Mouse (Mus musculus): Measurements from ENCODE around the gene Dedd2. TPM values are rescaled to one million over a fixed set of nuclear protein-coding genes. Genes with fewer than 3 reads are reported as not detected.
A peak's percentile ranks its signal among the peaks of the same experiment; 100 is the strongest.

Gene Dedd2
- polyA plus RNA-seq, 3 experiments from 2014 or later, result 24.6 to 26.2 (median 25.0) TPM

DNA sequence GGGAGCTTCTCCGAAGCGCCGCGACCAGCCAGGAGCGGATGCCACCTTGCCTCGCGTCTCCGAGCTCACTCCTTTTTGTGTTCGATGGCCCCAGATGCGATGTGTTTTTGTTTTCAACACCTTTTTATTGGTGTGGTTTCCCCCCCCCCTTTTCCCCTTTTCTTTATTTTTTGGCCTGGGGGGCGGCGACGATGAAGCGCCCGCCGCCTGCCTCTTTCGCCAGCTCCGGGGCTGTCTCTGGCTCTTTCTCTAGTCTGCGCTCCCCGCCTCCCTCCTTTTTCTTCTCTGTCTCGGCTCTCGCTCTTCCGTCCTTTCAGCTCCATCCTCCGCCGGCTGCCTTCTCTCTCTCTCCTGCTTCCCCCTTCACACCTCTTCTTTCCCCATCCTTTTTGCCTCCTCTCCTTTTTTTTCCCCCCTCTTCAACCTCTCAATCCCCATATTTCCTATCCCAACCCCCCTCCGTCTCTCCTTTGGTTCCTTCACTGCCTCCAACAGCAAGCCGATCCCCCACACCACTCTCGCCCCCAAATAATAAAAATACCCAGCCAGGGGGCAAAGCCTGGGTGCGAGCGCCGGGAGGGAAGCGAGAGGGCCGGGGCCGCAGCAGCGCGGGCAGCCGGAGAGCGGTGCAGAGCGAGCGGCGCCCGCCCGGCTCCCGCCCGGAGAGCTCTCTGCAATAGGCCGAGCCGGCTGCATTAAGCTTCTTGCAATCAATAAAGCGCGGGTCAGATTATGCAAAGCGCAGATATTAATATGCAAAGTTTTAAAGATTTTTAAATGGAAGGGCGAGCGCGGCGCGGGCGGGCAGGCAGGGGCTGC is 41.4 kb downstream of the Dedd2 start:
- ATAC-seq, result no peak

DNA sequence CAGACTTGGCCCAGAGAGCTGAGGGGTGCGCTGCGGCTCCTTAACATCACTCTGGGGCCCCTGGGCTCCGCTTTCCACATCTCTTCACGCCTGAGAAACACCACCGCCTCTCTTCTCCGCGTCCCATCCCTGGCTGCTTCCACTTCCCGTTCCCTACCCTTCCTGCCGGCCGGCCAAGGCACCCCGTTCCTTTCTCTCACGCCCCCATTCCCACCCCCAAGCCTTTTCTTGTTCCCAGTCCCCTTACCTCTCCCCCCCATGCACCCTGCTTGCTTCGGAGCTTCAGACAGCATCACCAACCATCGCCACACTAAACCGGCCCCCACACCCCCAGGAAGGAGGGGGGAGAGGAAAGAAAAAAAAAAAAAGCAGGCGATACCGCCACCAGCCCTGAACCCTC is 42.1 kb downstream of the Dedd2 start:
- ATAC-seq, result no peak

DNA sequence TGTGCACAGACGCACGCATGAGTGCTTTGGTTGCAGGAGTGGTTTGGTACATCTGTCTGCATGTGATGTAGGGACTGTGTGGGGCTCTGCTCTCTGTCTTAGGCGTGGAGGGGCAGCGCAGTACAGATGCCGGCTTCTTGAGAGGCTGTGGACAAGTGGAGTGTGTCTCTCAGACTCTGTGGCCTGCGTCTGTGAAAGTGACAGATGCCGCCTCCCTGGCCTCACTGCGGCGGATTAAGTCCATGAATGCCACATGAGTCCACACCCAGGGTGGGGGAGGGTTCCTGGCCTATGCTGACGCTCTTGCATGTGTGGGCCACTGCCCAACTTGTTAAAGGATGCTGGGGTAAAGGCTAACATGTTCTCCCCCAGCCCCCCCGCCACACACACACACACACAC is 46.1 kb downstream of the Dedd2 start:
- ATAC-seq, result no peak

DNA sequence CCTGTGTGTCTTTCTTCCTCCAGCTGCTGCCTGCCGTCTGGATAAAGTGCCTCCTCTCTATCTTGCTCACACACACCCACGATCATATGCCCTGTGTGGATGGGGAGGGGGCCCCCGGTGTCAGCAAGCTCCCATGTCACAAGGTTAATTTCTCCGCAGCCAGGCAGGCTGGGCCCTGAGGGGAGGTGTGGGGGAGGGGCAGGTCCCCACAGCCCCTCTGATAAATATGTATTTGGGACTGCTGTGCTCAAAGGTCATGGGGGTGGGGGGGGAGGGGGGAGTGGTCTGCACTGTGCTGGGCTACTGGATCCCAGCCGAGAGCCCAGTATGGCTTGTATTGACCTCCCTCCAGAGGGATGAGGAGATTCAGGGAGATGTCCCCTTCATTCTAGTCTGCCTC is 47.7 kb downstream of the Dedd2 start:
- ATAC-seq, result no peak

DNA sequence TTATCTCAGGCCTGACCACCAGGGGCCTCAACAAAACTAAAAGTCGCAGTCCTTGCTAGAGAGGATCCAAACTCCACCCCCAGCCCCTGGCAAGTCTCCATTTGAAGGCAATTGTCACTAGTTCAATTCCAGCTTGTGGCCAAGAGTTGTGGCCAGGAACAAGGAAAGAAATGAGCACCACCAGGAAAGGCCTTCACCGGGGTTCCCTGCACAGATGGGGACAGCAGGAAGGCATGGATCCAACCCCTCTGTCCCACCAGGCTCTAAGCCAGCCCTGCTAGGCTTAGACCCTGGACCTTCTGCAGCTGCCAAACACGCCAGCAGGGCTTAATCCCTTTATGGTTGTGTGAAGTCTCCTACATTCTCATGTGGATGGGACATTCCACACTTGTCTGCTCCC is 49.8 kb downstream of the Dedd2 start:
- ATAC-seq, result no peak

- ATAC-seq, result no peak
Measured at GRCm38 (mm10) chr7:25166106-25166505, 54.3 kb downstream of the Dedd2 start.

DNA sequence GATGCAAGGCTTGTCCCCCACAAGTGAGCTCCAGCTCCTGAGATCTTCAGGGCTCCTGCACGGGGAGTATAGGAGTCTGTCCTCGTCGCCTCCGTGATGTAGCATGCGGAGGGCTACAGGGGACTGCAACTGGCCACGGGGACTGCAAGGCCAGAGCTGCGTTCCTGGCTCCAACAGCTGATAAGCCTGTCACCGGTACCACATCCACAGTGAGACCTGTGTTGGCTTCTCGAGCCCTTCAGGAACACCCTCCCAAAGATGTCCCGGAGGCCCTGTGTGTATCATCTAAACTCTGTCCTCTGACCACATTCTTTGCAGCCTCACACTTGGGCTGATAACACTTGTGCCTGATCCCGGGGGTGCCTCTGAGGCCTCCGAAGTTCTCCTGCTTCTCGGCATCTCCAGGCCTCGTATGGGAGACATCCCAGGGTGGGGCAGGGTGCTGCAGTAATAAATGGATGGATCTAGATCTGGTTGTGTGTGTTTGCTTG is 64.2 kb downstream of the Dedd2 start:
- no peak for ATAC-seq

DNA sequence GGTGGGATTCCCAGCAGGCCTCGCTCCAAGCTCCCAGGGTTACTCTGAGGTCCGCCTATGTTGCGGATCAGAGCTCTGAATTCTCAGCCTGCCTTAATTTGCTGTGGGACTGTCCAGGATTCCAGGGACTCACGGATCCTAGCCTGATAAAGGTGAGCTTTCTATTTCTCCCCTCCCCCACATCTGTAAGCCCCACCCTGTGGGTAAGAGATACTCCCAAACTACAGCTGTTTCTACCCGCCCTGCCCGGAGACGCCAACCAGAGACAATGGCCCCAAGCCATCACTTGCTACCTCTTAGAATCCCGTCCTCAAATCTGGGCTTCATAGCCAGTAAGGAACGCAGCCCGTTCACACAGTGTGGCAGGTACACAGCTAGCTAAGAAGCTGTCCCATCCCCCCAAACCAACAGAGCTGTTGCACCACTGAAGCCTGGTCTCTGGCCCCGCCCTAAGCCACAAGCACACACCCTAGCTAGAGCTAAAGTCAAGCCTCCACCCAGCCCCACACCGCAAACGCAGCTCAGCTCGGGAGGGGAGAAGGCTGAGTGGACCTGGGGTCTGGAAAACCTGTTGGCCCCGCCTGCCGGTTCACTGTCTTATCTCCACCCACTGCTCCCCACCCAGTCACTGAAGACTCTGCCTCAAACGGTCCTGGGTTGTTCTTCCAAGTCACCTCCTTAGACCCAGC is 64.8 kb downstream of the Dedd2 start:
- ATAC-seq, result peak; percentile 95

DNA sequence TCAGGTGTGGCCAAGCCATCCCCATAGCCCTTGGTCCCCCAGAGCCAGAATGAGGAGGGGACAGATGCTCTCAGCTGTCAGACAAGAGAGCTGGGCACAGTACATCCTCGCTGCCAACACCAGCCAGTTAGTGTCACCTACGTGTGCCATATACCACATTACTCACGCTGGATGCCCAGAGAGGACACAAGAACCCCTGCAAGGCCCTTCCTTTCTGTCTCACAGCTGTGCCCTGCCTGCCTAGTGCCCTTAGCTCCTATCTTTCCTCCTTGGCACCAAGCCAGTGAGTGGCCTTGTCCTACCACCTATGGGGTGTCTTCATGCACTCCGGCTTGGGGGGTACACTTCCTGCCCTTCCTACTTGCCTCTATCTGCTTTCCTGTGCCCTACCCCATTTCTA is 65.8 kb downstream of the Dedd2 start:
- no peak for ATAC-seq

DNA sequence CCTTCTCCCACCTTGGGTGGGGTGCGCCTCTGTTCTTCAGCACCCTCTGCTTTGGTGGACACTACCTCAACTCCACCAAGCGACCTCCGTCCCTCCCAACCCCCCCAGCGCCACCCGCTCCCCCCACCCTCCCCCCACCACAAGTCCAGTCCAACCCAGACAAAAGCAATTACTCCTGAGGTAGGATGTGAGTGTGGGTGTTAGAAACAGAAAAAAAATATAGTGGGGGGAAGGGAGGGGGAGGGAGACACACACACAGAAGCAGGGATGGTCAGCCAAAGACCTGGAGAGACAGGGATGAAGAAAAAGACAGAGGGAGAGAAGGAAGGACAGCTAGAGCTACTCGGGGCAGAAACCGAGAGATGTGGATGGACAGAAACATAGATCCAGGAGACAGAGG is 66.6 kb downstream of the Dedd2 start:
- no peak for ATAC-seq

GRCm38 (mm10) chr7:25151916-25152556 is 68.4 kb downstream of the Dedd2 start:
- no peak for ATAC-seq

DNA sequence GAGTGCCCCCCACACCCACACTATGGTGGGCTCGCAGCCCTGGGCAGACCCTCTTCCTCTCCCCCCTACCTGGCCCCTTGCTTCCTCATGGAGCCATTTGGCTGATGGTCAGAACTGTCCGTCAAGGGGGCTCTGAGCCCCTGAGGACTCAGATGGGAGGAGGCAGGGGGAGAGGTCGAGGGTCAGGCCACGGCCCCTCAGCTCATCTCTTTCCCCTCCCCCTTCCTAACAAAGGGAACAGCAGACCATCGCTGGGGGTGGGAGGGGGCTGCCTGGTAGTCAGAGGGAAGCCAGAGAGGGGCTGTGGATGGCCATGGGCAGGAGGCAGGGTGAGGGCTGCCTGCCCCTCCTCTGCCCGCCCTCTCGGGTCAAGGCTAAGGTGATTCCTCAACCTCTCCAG is 69.4 kb downstream of the Dedd2 start:
- ATAC-seq, result no peak

- no peak for ATAC-seq
Measured at GRCm38 (mm10) chr7:25150151-25150663, 70.2 kb downstream of the Dedd2 start.

Other genes with a start within 250 kb of the Dedd2 start
- gene Rabac1, start 247.9 kb downstream of the Dedd2 start, polyA plus RNA-seq (2017; shearing (Covaris generic)), result 100 to 1,000 TPM; 119 to 244 (median 236) TPM
- gene Atp1a3, start 214.7 kb downstream of the Dedd2 start, polyA plus RNA-seq (2017; shearing (Covaris generic)), result 1 to 10 TPM in 2 of 3 experiments, under 1 TPM in 1; 0.62 to 3.6 (median 3.4) TPM
- 1 to 10 TPM; 3.1 to 4.9 (median 3.2) TPM for gene Grik5, start 148.3 kb downstream of the Dedd2 start, polyA plus RNA-seq (2017; shearing (Covaris generic))
- gene Zfp574, start 148.0 kb downstream of the Dedd2 start, polyA plus RNA-seq (2017; shearing (Covaris generic)), result 10 to 100 TPM in 2 of 3 experiments, 1 to 10 TPM in 1; 8.9 to 11.3 (median 11.3) TPM
- 10 to 100 TPM; 18.1 to 32.0 (median 30.0) TPM for gene Pou2f2, start 40.9 kb downstream of the Dedd2 start, polyA plus RNA-seq (2017; shearing (Covaris generic))
- 1 to 10 TPM; 2.2 to 4.0 (median 2.5) TPM for gene Zfp526, start 810 bp upstream of the Dedd2 start, polyA plus RNA-seq (2017; shearing (Covaris generic))
- 10 to 100 TPM in 1 of 3 experiments, 1 to 10 TPM in 2; 8.5 to 13.3 (median 8.9) TPM for gene Gsk3a, start 17.2 kb upstream of the Dedd2 start, polyA plus RNA-seq (2017; shearing (Covaris generic))
- gene Erf, start 30.1 kb upstream of the Dedd2 start, polyA plus RNA-seq (2017; shearing (Covaris generic)), result under 1 TPM; 0.34 to 0.70 (median 0.38) TPM
- 10 to 100 TPM; 17.9 to 35.2 (median 21.6) TPM for gene Cic, start 47.1 kb upstream of the Dedd2 start, polyA plus RNA-seq (2017; shearing (Covaris generic))
- gene Pafah1b3, start 77.4 kb upstream of the Dedd2 start, polyA plus RNA-seq (2017; shearing (Covaris generic)), result 10 to 100 TPM; 17.5 to 37.2 (median 31.3) TPM
- gene Prr19, start 80.8 kb upstream of the Dedd2 start, polyA plus RNA-seq (2017; shearing (Covaris generic)), result not detected
- gene Tmem145, start 85.5 kb upstream of the Dedd2 start, polyA plus RNA-seq (2017; shearing (Covaris generic)), result not detected
- under 1 TPM in 2 of 3 experiments, not detected in 1; 0.13 to 0.31 TPM for gene Megf8, start 96.5 kb upstream of the Dedd2 start, polyA plus RNA-seq (2017; shearing (Covaris generic))
- not detected for gene Cnfn, start 149.1 kb upstream of the Dedd2 start, polyA plus RNA-seq (2017; shearing (Covaris generic))
- gene Lipe, start 178.1 kb upstream of the Dedd2 start, polyA plus RNA-seq (2017; shearing (Covaris generic)), result 10 to 100 TPM in 2 of 3 experiments, 1 to 10 TPM in 1; 9.0 to 11.0 (median 10.1) TPM
- not detected for gene Cxcl17, start 192.3 kb upstream of the Dedd2 start, polyA plus RNA-seq (2017; shearing (Covaris generic))

All from inflammation-experienced regulatory T-cells, adult 6 months (primary cell).